Mouse (Mus musculus): ENCODE data around the gene Rab11b. TPM values are rescaled to one million over a fixed set of nuclear protein-coding genes. Genes with fewer than 3 reads are reported as not detected.
A peak's percentile ranks its signal among the peaks of the same experiment; 100 is the strongest.

Gene Rab11b
- polyA plus RNA-seq, 1 experiment from 2014 or later: 220 TPM

DNA sequence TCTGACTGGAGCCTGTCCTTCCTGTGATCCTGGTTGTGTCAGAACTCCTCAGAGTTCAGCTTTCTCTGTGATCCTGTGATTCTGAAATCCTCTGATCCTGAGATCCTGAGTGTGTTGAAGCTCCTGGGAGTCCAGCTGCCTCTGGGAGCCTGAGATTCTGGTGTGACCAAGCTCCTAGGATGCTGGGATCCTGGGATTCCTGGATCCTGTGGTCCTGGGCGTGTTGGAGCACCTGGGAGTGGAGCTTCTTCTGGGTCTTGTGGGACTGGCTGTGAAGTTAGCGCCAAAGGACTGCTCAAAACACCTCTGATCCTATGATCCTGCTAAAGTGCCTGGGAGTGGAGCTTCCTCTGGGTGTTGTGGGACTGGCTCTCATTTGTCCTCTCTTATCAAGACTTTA lies 31.9 kb downstream of the Rab11b start:
- H3K4me2 ChIP-seq (ENCODE audit: low read depth, low read length): no peak overlapping the region
- H3K27me3 ChIP-seq (replicated peaks; ENCODE audit: control insufficient read depth, insufficient read depth, low read length): no peaks in the 10 kb centered on the region
- H3K27ac ChIP-seq (ENCODE audit: low read length): no peak overlapping the region
- no peaks in the 10 kb centered on the region for H3K4me1 ChIP-seq (ENCODE audit: control insufficient read depth, insufficient read depth, low read length)
- no peak overlapping the region for H3K9ac ChIP-seq (ENCODE audit: low read depth, low read length)
- no peak overlapping the region for H3K4me3 ChIP-seq (ENCODE audit: low read length)
- H3K36me3 ChIP-seq (ENCODE audit: control insufficient read depth, insufficient read depth, low read length): no peaks in the 10 kb centered on the region
- no peak for ATAC-seq
- H3K9me3 ChIP-seq (ENCODE audit: control insufficient read depth, low read length): no peaks in the 10 kb centered on the region
- 75% methylated on average over 2 of the region's 2 CpGs for WGBS

DNA sequence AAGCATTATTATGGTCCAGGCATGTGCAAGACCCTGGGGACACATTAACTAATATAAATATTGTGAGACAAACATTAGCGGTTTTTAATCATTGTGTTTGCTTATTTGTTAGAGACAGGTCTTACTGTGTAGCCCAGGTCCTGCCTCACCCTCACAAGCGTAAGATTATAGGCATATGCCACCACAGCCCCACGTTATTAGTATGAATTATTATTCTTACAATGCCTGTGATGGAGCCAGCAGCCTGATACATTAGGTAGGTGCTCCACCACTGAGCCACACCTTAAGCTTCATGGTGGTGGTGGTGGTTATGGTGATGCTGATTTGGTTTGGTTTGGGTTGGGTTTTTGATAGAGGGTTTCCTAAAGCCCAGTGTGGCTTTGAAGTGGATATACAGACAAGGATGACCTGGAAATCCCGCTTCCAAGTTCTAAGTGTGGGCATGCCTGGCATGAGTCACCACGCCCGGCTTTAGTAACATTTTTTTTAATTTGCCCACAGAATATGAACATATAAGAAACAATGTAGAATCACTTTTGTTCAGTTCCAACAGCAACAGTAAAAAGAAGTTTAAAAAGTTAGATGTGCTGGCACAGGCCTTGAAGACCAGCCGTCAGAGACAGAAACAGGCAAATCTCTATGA lies 40.5 kb downstream of the Rab11b start:
- H3K9me3 ChIP-seq (ENCODE audit: control insufficient read depth, low read length): no peaks in the 10 kb centered on the region
- H3K27ac ChIP-seq (ENCODE audit: low read length): no peak overlapping the region
- no peak overlapping the region for H3K9ac ChIP-seq (ENCODE audit: low read depth, low read length)
- 93% methylated on average over 7 of the region's 7 CpGs for WGBS
- no peaks in the 10 kb centered on the region for H3K36me3 ChIP-seq (ENCODE audit: control insufficient read depth, insufficient read depth, low read length)
- 0 out of 2 replicates have a peak, but pooled peaks cover 3% of the 10 kb centered on the region for H3K4me1 ChIP-seq (ENCODE audit: control insufficient read depth, insufficient read depth, low read length)
- no peak overlapping the region for H3K4me3 ChIP-seq (ENCODE audit: low read length)
- H3K4me2 ChIP-seq (ENCODE audit: low read depth, low read length): no peak overlapping the region
- ATAC-seq: no peak
- H3K27me3 ChIP-seq (replicated peaks; ENCODE audit: control insufficient read depth, insufficient read depth, low read length): no peaks in the 10 kb centered on the region

DNA sequence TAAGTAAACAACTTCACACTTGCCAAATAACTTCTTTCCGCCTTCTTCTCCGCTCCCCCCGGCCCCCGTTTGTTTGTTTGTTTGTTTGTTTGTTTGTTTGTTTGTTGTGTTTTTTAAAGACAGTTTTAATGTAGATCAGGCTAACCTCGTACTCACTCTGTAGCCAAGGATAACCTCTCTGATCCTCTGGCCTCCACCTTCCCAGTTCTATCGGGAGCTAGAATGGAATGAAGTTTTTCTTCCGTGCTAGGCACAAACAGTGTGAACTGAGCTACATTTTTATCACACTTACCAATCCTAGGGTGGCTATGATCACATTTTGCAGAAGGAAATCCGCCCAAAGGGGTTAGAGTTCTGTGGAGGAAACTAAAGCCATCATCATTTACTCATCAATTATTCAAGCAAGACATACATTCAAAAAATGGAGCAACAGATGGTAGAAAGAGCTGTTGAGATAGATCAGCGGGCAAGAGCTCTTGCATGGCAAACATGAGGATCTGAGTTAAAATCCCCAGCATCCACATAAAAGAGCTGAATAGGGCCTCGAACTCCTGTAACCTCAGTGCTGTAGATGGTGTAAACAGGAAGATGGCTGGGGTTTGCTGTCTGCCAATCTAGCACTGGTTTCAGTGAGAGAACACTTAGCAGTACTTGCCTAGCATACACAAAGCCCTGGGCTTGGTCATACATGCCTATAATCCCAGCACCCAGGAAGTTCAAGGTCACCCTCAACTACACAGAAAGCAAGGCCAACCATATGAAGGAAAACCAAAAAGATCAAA lies 41.2 kb downstream of the Rab11b start:
- Histone ChIP-seq H3K4me1 (ENCODE audit: control insufficient read depth, insufficient read depth, low read length) (0 out of 2 replicates have a peak, but pooled peaks cover 3% of the 10 kb centered on the region), H3K4me3 (ENCODE audit: low read length) (peak overlapping the region; percentile 94; the same call in 1 of the 2 replicates), H3K4me2 (ENCODE audit: low read depth, low read length) (0 out of 2 replicates have a peak overlapping the region, but pooled peaks have one; percentile 31), H3K9ac (ENCODE audit: low read depth, low read length) (no peak overlapping the region), H3K36me3 (ENCODE audit: control insufficient read depth, insufficient read depth, low read length) (no peaks in the 10 kb centered on the region), H3K27ac (ENCODE audit: low read length) (no peak overlapping the region), H3K9me3 (ENCODE audit: control insufficient read depth, low read length) (no peaks in the 10 kb centered on the region), H3K27me3 (replicated peaks; ENCODE audit: control insufficient read depth, insufficient read depth, low read length) (no peaks in the 10 kb centered on the region)
- WGBS: 43% methylated on average over 10 of the region's 10 CpGs
- ATAC-seq: 0 out of 2 replicates have a peak, but pooled peaks have one; percentile 10

DNA sequence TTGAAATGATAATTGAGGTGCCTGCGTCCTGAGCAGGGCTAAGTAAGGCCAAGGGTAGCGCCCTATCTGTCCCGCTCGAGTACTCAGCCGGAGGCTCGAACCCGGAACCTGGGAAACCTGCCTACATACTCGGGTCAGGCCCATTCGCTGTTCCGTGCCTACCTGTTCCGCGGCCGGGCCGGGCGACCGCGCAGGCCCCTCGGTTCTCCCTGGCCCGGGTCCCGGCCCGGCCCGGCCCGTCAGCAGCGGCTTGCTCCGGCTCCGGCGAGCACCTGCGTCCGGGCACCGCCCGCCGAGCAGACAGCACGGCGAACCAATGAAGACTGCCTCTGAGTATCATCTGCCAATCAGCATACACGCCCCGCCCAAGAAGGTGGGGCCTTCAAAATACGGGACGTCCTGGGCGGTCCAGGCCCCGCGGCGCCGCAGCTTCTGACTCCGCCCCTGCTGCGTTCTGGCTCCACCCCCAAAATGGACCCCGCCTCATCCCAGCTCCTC lies 41.9 kb downstream of the Rab11b start, which contains the start of gene March2:
Gene March2 (minus strand): TSS at position 287 of the 498 bp plus-strand sequence.
- Histone ChIP-seq H3K36me3 (ENCODE audit: control insufficient read depth, insufficient read depth, low read length) (no peaks in the 10 kb centered on the region), H3K9me3 (ENCODE audit: control insufficient read depth, low read length) (no peaks in the 10 kb centered on the region), H3K4me3 (ENCODE audit: low read length) (peak within 1 kb of the TSS; percentile 94), H3K4me2 (ENCODE audit: low read depth, low read length) (peak within 1 kb of the TSS; percentile 80), H3K27me3 (replicated peaks; ENCODE audit: control insufficient read depth, insufficient read depth, low read length) (no peaks in the 10 kb centered on the region), H3K27ac (ENCODE audit: low read length) (peak within 1 kb of the TSS; percentile 33; the same call in 1 of the 2 replicates), H3K9ac (ENCODE audit: low read depth, low read length) (peak within 1 kb of the TSS; percentile 80), H3K4me1 (ENCODE audit: control insufficient read depth, insufficient read depth, low read length) (0 out of 2 replicates have a peak, but pooled peaks cover 3% of the 10 kb centered on the region)
- WGBS: under 1% methylated on average over 46 of the region's 46 CpGs
- peak; percentile 100 for ATAC-seq

DNA sequence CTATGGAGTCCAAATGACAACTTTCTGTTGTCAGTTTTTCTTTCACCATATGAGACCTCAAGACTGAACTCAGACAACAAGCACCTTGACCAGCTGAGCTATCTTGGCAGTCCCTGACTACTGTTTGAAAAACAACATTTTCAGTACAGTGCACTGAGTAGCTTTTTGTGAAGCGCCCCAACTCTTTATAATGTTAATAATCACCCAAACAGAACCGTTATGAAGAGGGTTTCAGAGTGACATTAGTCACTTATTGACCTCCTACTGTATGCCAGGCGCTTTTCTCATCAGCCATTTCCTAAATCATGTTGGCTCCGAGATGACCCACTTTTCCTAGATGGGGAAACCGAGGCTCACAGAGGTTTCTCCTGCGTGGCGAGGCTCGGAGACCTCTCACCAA lies 42.3 kb downstream of the Rab11b start:
- Histone ChIP-seq H3K4me1 (ENCODE audit: control insufficient read depth, insufficient read depth, low read length) (0 out of 2 replicates have a peak, but pooled peaks cover 3% of the 10 kb centered on the region), H3K9me3 (ENCODE audit: control insufficient read depth, low read length) (no peaks in the 10 kb centered on the region), H3K27ac (ENCODE audit: low read length) (peak overlapping the region; percentile 33; the same call in 1 of the 2 replicates), H3K36me3 (ENCODE audit: control insufficient read depth, insufficient read depth, low read length) (no peaks in the 10 kb centered on the region), H3K4me3 (ENCODE audit: low read length) (peak overlapping the region; percentile 94), H3K9ac (ENCODE audit: low read depth, low read length) (peak overlapping the region; percentile 80), H3K4me2 (ENCODE audit: low read depth, low read length) (peak overlapping the region; percentile 80), H3K27me3 (replicated peaks; ENCODE audit: control insufficient read depth, insufficient read depth, low read length) (no peaks in the 10 kb centered on the region)
- no peak; the same call in 1 of the 2 replicates for ATAC-seq
- 8% methylated on average over 8 of the region's 8 CpGs for WGBS

DNA sequence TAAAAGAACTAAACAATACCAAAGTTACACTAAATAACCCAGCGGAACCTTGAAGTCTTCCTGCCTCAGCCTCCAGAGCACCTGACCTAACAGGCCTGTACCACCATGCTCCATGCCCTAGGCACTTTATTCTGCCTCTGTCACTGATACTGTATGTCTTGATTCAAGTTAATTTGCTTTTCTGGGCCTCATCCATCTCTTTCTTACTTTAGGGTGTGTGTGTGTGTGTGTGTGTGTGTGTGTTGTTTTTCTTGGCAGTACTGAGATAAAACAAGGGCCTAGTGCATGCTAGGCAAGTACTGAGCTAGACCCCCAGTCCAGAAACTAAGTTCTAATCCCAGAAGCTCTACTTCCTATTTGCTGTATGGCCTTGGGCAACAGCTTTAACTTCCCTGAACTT lies 43.1 kb downstream of the Rab11b start:
- no peak overlapping the region for H3K4me3 ChIP-seq (ENCODE audit: low read length)

DNA sequence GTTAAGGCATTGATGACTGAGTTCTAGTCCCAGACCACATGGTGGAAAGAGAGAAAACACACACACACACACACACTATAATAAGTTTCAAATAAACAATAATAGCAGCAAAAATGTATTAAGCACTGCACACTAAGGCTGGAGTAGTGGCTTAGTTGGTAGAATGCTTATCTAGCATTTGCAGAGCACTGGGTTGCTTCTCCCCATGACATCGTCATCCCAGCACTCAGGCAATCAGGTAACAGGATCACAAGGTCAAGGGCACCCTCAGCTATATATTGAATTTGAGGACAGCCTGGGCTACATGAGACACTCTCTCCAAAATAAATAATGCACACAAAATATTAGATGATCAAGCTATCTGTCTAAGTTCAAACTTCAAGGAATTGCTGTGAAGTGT lies 45.6 kb downstream of the Rab11b start:
- ATAC-seq: no peak
- Histone ChIP-seq H3K36me3 (ENCODE audit: control insufficient read depth, insufficient read depth, low read length) (no peaks in the 10 kb centered on the region), H3K9me3 (ENCODE audit: control insufficient read depth, low read length) (no peaks in the 10 kb centered on the region), H3K4me3 (ENCODE audit: low read length) (no peak overlapping the region), H3K4me1 (ENCODE audit: control insufficient read depth, insufficient read depth, low read length) (0 out of 2 replicates have a peak, but pooled peaks cover 3% of the 10 kb centered on the region), H3K4me2 (ENCODE audit: low read depth, low read length) (no peak overlapping the region), H3K27ac (ENCODE audit: low read length) (no peak overlapping the region), H3K9ac (ENCODE audit: low read depth, low read length) (no peak overlapping the region), H3K27me3 (replicated peaks; ENCODE audit: control insufficient read depth, insufficient read depth, low read length) (no peaks in the 10 kb centered on the region)
- WGBS: 91% methylated on average over 1 of the region's 1 CpGs

More for the DNA sequence above, 43.1 kb downstream of the Rab11b start:
- 0 out of 2 replicates have a peak, but pooled peaks cover 3% of the 10 kb centered on the region for H3K4me1 ChIP-seq (ENCODE audit: control insufficient read depth, insufficient read depth, low read length)
- H3K4me2 ChIP-seq (ENCODE audit: low read depth, low read length): no peak overlapping the region
- H3K27me3 ChIP-seq (replicated peaks; ENCODE audit: control insufficient read depth, insufficient read depth, low read length): no peaks in the 10 kb centered on the region
- H3K27ac ChIP-seq (ENCODE audit: low read length): no peak overlapping the region
- 100% methylated on average over 1 of the region's 1 CpGs for WGBS
- H3K9ac ChIP-seq (ENCODE audit: low read depth, low read length): no peak overlapping the region
- H3K36me3 ChIP-seq (ENCODE audit: control insufficient read depth, insufficient read depth, low read length): no peaks in the 10 kb centered on the region
- no peaks in the 10 kb centered on the region for H3K9me3 ChIP-seq (ENCODE audit: control insufficient read depth, low read length)
- ATAC-seq: no peak

DNA sequence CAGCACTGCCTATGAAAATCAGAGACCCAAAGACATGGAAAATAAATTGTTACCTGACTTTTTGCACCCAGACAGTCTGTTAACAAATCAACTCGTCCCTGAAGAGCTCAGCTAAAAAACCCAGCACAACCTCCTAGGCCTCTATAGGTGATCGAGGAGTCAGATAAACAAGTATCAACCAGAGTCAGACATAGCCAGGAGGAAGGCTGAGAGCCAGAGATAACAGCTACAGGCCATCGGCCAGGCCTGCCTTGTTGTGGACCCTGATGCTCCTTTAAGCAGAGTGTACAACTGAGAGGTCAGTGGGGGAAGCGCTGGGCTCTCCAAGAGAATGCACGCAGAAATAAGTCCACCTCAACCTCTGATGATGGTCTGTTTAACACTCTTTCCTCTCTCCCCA lies 47.1 kb downstream of the Rab11b start:
- no peak overlapping the region for H3K27ac ChIP-seq (ENCODE audit: low read length)
- peaks cover 6% of the 10 kb centered on the region for H3K36me3 ChIP-seq (ENCODE audit: control insufficient read depth, insufficient read depth, low read length)
- no peaks in the 10 kb centered on the region for H3K9me3 ChIP-seq (ENCODE audit: control insufficient read depth, low read length)
- WGBS: 70% methylated on average over 5 of the region's 5 CpGs
- no peak overlapping the region for H3K4me3 ChIP-seq (ENCODE audit: low read length)
- 0 out of 2 replicates have a peak, but pooled peaks cover 3% of the 10 kb centered on the region for H3K4me1 ChIP-seq (ENCODE audit: control insufficient read depth, insufficient read depth, low read length)
- H3K9ac ChIP-seq (ENCODE audit: low read depth, low read length): no peak overlapping the region
- no peaks in the 10 kb centered on the region for H3K27me3 ChIP-seq (replicated peaks; ENCODE audit: control insufficient read depth, insufficient read depth, low read length)
- no peak overlapping the region for H3K4me2 ChIP-seq (ENCODE audit: low read depth, low read length)
- ATAC-seq: peak; percentile 70

DNA sequence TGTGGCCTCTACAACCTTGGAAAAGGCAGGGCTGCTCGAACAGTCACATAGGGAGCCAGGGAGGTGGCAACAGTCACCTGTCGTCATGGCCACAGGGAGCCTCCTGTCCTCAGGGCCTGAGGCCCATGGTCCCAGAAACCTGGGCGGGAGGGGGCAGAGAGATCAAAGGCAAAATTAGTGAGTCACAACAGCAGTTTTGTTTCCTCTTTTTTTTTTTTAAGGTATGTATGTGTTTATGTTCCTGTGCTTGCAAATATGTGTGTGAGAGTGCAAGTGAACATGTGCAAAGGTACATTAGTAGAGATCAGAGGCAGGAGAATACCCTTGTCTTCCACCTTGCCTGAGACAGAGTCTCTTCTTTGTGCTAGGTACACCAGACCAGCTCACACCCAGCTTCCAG lies 50.5 kb downstream of the Rab11b start:
- Histone ChIP-seq H3K9ac (ENCODE audit: low read depth, low read length) (no peak overlapping the region), H3K36me3 (ENCODE audit: control insufficient read depth, insufficient read depth, low read length) (peaks cover 6% of the 10 kb centered on the region), H3K9me3 (ENCODE audit: control insufficient read depth, low read length) (no peaks in the 10 kb centered on the region), H3K4me2 (ENCODE audit: low read depth, low read length) (no peak overlapping the region), H3K27ac (ENCODE audit: low read length) (no peak overlapping the region), H3K4me1 (ENCODE audit: control insufficient read depth, insufficient read depth, low read length) (no peaks in the 10 kb centered on the region), H3K4me3 (ENCODE audit: low read length) (no peak overlapping the region), H3K27me3 (replicated peaks; ENCODE audit: control insufficient read depth, insufficient read depth, low read length) (no peaks in the 10 kb centered on the region)
- WGBS: 77% methylated on average over 3 of the region's 3 CpGs
- ATAC-seq: no peak
